Mouse (Mus musculus) myocyte (in vitro differentiated cells): ENCODE data around the gene Pds5a.

Experiments used
- TCF3 ChIP-seq: IDR thresholded peaks from one replicate; pipeline ENCODE4 v1.6.1; 2011; ENCODE audit warnings: low read depth, control low read depth; ENCODE audit not compliant: insufficient read length
- USF1 ChIP-seq: IDR thresholded peaks from one replicate; pipeline ENCODE4 v1.6.1; 2011; ENCODE audit warnings: low read depth, mild to moderate bottlenecking, control low read depth, moderate library complexity

DNA sequence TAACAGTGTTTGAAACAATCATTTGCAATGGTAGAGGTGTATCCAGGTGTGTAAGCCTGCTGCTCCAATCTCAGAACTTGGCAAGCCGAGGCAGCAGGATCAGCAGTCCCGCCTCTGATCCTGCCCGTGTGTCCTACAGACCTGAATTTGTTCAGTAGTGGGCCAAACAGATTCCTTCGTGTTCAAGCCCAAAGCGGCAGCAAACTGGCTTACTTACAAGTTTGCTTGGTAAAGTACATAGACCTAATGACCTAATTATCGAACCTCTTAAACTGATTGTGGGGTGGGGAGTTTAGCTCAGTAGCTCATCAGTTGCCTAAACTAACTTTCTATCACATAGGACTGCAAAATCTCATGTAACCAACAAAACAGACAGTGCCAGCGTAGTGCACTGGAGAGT is 98.4 kb downstream of the Pds5a start:
- TF ChIP-seq TCF3 (no peak), USF1 (no peak)
